Mouse (Mus musculus): Measurements from ENCODE around the gene Sgms2.
A peak's percentile ranks its signal among the peaks of the same experiment; 100 is the strongest.

DNA sequence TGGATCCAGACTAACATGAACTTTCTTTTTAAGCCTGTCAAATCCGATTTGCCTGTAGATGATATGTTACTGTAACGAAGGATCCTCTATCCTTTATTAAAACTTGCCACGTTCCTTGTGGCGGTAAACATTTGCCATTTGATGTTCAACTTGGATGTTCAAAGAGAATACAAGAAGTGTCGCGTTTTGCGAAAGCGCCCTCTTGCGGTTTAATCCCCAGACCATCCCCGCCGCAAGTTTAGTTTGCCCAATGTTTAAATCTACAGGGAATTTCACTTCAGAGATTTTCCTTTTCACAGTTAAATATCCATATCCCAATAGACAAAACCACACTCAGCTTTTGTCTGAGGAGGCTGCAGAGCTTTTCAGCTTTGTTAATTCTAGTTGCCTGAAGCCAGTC is 33.6 kb upstream of the Sgms2 start:
- TF ChIP-seq POLR2AphosphoS2 (IDR thresholded peaks at IDR 0.05; ENCODE audit: low read depth, low read length) (no peak), CTCF (conservative IDR thresholded peaks at IDR 0.05 in 1 of 2, IDR thresholded peaks at IDR 0.05 in 1 of 2; ENCODE audit: low read depth in 2 of 2, low read length in 2 of 2) (peak in 1 of 2 experiments; percentile 60; a peak in 2 of 4 replicates), HCFC1 (IDR thresholded peaks at IDR 0.05; ENCODE audit: low read depth, low read length) (no peak), MAX (IDR thresholded peaks at IDR 0.05; ENCODE audit: low read length) (no peak), POLR2A (IDR thresholded peaks at IDR 0.05; ENCODE audit: low read depth, low read length) (no peak), ELF1 (IDR thresholded peaks at IDR 0.05; ENCODE audit: low read depth, low read length) (no peak), TCF12 (IDR thresholded peaks at IDR 0.05; ENCODE audit: low read depth, low read length) (no peak), RCOR1 (conservative IDR thresholded peaks at IDR 0.05; ENCODE audit: low read depth, low read length) (no peak), ZNF384 (IDR thresholded peaks at IDR 0.05; ENCODE audit: low read depth, low read length) (no peak), GABPA (IDR thresholded peaks at IDR 0.05; ENCODE audit: insufficient replicate concordance, low read depth, low read length) (no peak)

Measured in CH12.LX (cell line).